Mouse (Mus musculus): ENCODE results near the gene Tpcn1. TPM values are rescaled to one million over a fixed set of nuclear protein-coding genes. Genes with fewer than 3 reads are reported as not detected.

The Tpcn1 gene
- polyA plus RNA-seq, 2 experiments: 17.8 to 19.3 TPM

GRCm38 (mm10) chr5:120560616-120561311 lies 27.7 kb downstream of the Tpcn1 start:
- ATAC-seq (ENCODE audit: insufficient read depth) (peak; percentile 46), DNase-seq (ENCODE audit: low read depth in 3 of 3, low spot score in 3 of 3) (no peak)
- 5% methylated on average over 16 of the region's 16 CpGs for WGBS (ENCODE audit: insufficient replicate concordance)
- H3K4me1 ChIP-seq (replicated peaks; ENCODE audit: control insufficient read depth in 2 of 2, insufficient read depth in 2 of 2, low read length in 1 of 2): peaks cover 7 to 17% of the 10 kb centered on the region in 2 experiments
- H3K27ac ChIP-seq: no peak overlapping the region
- peak overlapping the region in 1 of 2 experiments; percentile 20; a peak in 1 of 4 replicates for H3K4me3 ChIP-seq (ENCODE audit: insufficient read depth in 1 of 2, low read depth in 2 of 2, low read length in 2 of 2)
- no peak for TF ChIP-seq CTCF (IDR thresholded peaks at IDR 0.05; ENCODE audit: low read depth)
- no peak for TF ChIP-seq EP300 (IDR thresholded peaks at IDR 0.05; ENCODE audit: low read depth)
- H3K4me2 ChIP-seq (ENCODE audit: low read depth): peak overlapping the region; percentile 43
- H3K9me3 ChIP-seq (ENCODE audit: control insufficient read depth, low read length): no peaks in the 10 kb centered on the region
- H3K9ac ChIP-seq (replicated peaks): peak overlapping the region; percentile 3; the same call in 1 of the 2 replicates
- H3K36me3 ChIP-seq (replicated peaks; ENCODE audit: control insufficient read depth, insufficient read depth, low read depth): peaks cover 13% of the 10 kb centered on the region
- no peaks in the 10 kb centered on the region for H3K27me3 ChIP-seq (ENCODE audit: control insufficient read depth, insufficient read depth, low read length)

- H3K9ac ChIP-seq (replicated peaks): peak overlapping the region; percentile 27; the same call in 1 of the 2 replicates
- 41% methylated on average over 9 of the region's 9 CpGs for WGBS (ENCODE audit: insufficient replicate concordance)
These were observed 28.3 kb downstream of the Tpcn1 start for GRCm38 (mm10) chr5:120560129-120560615.

GRCm38 (mm10) chr5:120558762-120559161 lies 29.7 kb downstream of the Tpcn1 start:
- H3K27ac ChIP-seq: no peak overlapping the region
- H3K9ac ChIP-seq (replicated peaks): no peak overlapping the region
- H3K4me2 ChIP-seq (ENCODE audit: low read depth): peak overlapping the region; percentile 43
- H3K36me3 ChIP-seq (replicated peaks; ENCODE audit: control insufficient read depth, insufficient read depth, low read depth): peaks cover 28% of the 10 kb centered on the region
- WGBS (ENCODE audit: insufficient replicate concordance): 14% methylated on average over 14 of the region's 14 CpGs
- TF ChIP-seq EP300 (IDR thresholded peaks at IDR 0.05; ENCODE audit: low read depth) (no peak), CTCF (IDR thresholded peaks at IDR 0.05; ENCODE audit: low read depth) (no peak)
- ATAC-seq (ENCODE audit: insufficient read depth) (peak; percentile 45), DNase-seq (ENCODE audit: low read depth in 3 of 3, low spot score in 3 of 3) (no peak)
- H3K9me3 ChIP-seq (ENCODE audit: control insufficient read depth, low read length): no peaks in the 10 kb centered on the region
- no peaks in the 10 kb centered on the region for H3K27me3 ChIP-seq (ENCODE audit: control insufficient read depth, insufficient read depth, low read length)
- H3K4me3 ChIP-seq (ENCODE audit: insufficient read depth in 1 of 2, low read depth in 2 of 2, low read length in 2 of 2): peak overlapping the region in 1 of 2 experiments; percentile 4; a peak in 2 of 4 replicates
- H3K4me1 ChIP-seq (replicated peaks; ENCODE audit: control insufficient read depth in 2 of 2, insufficient read depth in 2 of 2, low read length in 1 of 2): peaks cover 7 to 11% of the 10 kb centered on the region in 2 experiments

More at GRCm38 (mm10) chr5:120560129-120560615, 28.3 kb downstream of the Tpcn1 start:
- Histone ChIP-seq H3K27ac (no peak overlapping the region), H3K36me3 (replicated peaks; ENCODE audit: control insufficient read depth, insufficient read depth, low read depth) (peaks cover 16% of the 10 kb centered on the region), H3K9me3 (ENCODE audit: control insufficient read depth, low read length) (no peaks in the 10 kb centered on the region), H3K27me3 (ENCODE audit: control insufficient read depth, insufficient read depth, low read length) (no peaks in the 10 kb centered on the region), H3K4me2 (ENCODE audit: low read depth) (peak overlapping the region; percentile 43), H3K4me3 (ENCODE audit: insufficient read depth in 1 of 2, low read depth in 2 of 2, low read length in 2 of 2) (peak overlapping the region; percentile 29 to 40), H3K4me1 (replicated peaks; ENCODE audit: control insufficient read depth in 2 of 2, insufficient read depth in 2 of 2, low read length in 1 of 2) (peaks cover 7 to 17% of the 10 kb centered on the region in 2 experiments)
- DNase-seq (ENCODE audit: low read depth in 3 of 3, low spot score in 3 of 3) (no peak), ATAC-seq (ENCODE audit: insufficient read depth) (no peak)
- TF ChIP-seq EP300 (IDR thresholded peaks at IDR 0.05; ENCODE audit: low read depth) (no peak), CTCF (IDR thresholded peaks at IDR 0.05; ENCODE audit: low read depth) (no peak)

- Histone ChIP-seq H3K36me3 (replicated peaks; ENCODE audit: control insufficient read depth, insufficient read depth, low read depth) (peaks cover 35% of the 10 kb centered on the region), H3K4me3 (ENCODE audit: insufficient read depth in 1 of 2, low read depth in 2 of 2, low read length in 2 of 2) (no peak overlapping the region), H3K9me3 (ENCODE audit: control insufficient read depth, low read length) (no peaks in the 10 kb centered on the region), H3K27me3 (ENCODE audit: control insufficient read depth, insufficient read depth, low read length) (no peaks in the 10 kb centered on the region), H3K9ac (replicated peaks) (no peak overlapping the region), H3K4me2 (ENCODE audit: low read depth) (no peak overlapping the region), H3K4me1 (replicated peaks; ENCODE audit: control insufficient read depth in 2 of 2, insufficient read depth in 2 of 2, low read length in 1 of 2) (peaks cover 7 to 9% of the 10 kb centered on the region in 2 experiments), H3K27ac (no peak overlapping the region)
- 77% methylated on average over 8 of the region's 8 CpGs for WGBS (ENCODE audit: insufficient replicate concordance)
- TF ChIP-seq EP300 (IDR thresholded peaks at IDR 0.05; ENCODE audit: low read depth) (no peak), CTCF (IDR thresholded peaks at IDR 0.05; ENCODE audit: low read depth) (no peak)
- ATAC-seq (ENCODE audit: insufficient read depth) (no peak), DNase-seq (ENCODE audit: low read depth in 3 of 3, low spot score in 3 of 3) (no peak)
These were observed 30.4 kb downstream of the Tpcn1 start for GRCm38 (mm10) chr5:120558041-120558440.

- ATAC-seq (ENCODE audit: insufficient read depth) (no peak), DNase-seq (ENCODE audit: low read depth in 3 of 3, low spot score in 3 of 3) (no peak)
- H3K27ac ChIP-seq: no peak overlapping the region
- H3K4me3 ChIP-seq (ENCODE audit: insufficient read depth in 1 of 2, low read depth in 2 of 2, low read length in 2 of 2): no peak overlapping the region
- no peaks in the 10 kb centered on the region for H3K9me3 ChIP-seq (ENCODE audit: control insufficient read depth, low read length)
- H3K27me3 ChIP-seq (ENCODE audit: control insufficient read depth, insufficient read depth, low read length): no peaks in the 10 kb centered on the region
- H3K4me2 ChIP-seq (ENCODE audit: low read depth): no peak overlapping the region
- WGBS (ENCODE audit: insufficient replicate concordance): 91% methylated on average over 24 of the region's 24 CpGs
- peaks cover 3 to 7% of the 10 kb centered on the region in 2 experiments; a peak in 3 of 4 replicates for H3K4me1 ChIP-seq (replicated peaks; ENCODE audit: control insufficient read depth in 2 of 2, insufficient read depth in 2 of 2, low read length in 1 of 2)
- TF ChIP-seq CTCF (IDR thresholded peaks at IDR 0.05; ENCODE audit: low read depth): no peak
- TF ChIP-seq EP300 (IDR thresholded peaks at IDR 0.05; ENCODE audit: low read depth): no peak
- peaks cover 47% of the 10 kb centered on the region for H3K36me3 ChIP-seq (replicated peaks; ENCODE audit: control insufficient read depth, insufficient read depth, low read depth)
- H3K9ac ChIP-seq (replicated peaks): no peak overlapping the region
These were observed 32.6 kb downstream of the Tpcn1 start for GRCm38 (mm10) chr5:120555871-120556270.
